Mouse (Mus musculus) liver, postnatal 0 days (tissue): ENCODE data around the gene Heatr5a. TPM values are rescaled to one million over a fixed set of nuclear protein-coding genes. Genes with fewer than 3 reads are reported as not detected.

Source experiments
- ATAC-seq: fragments of 200-750 bp; cut with Nextera tagmentation; 2 replicates; pipeline ENCODE4 v1.8.0; 2017; ENCODE audit warnings: mild to moderate bottlenecking, moderate library complexity
- DNase-seq: peaks from one replicate; pipeline ENCODE4 v3.0.0-alpha.2; 2016
- H3K27ac ChIP-seq: fragments of 300-500 bp; sonication (generic); 2 replicates; pipeline ENCODE4 v1.5.1; 2014; ENCODE audit warnings: antibody characterized with exemption, moderate library complexity, mild to moderate bottlenecking, low read depth
- H3K27me3 ChIP-seq: fragments of 300-500 bp; sonication (generic); 2 replicates; pipeline ENCODE4 v1.6.1; 2014; ENCODE audit warnings: low read length, control low read depth, mixed read lengths; ENCODE audit not compliant: insufficient read depth
- H3K36me3 ChIP-seq: fragments of 300-500 bp; sonication (generic); replicated peaks from 2 replicates; pipeline ENCODE4 v1.6.1; 2014; ENCODE audit warnings: mild to moderate bottlenecking, control low read depth, low read length, moderate library complexity, mixed read lengths; ENCODE audit not compliant: insufficient read depth
- H3K4me1 ChIP-seq: fragments of 300-500 bp; sonication (generic); 2 replicates; pipeline ENCODE4 v1.6.1; 2014; ENCODE audit warnings: antibody characterized with exemption, mild to moderate bottlenecking, control low read depth; ENCODE audit not compliant: insufficient read depth
- H3K4me2 ChIP-seq: fragments of 300-500 bp; sonication (generic); 2 replicates; pipeline ENCODE4 v1.6.1; 2014; ENCODE audit warnings: low read depth, mild to moderate bottlenecking, low read length, moderate library complexity, mixed read lengths
- H3K4me3 ChIP-seq: fragments of 300-500 bp; sonication (generic); 2 replicates; pipeline ENCODE4 v1.5.1; 2014; ENCODE audit warnings: low read depth, low read length
- H3K9ac ChIP-seq: fragments of 300-500 bp; sonication (generic); replicated peaks from 2 replicates; pipeline ENCODE4 v1.6.1; 2014; ENCODE audit warnings: mild to moderate bottlenecking, moderate library complexity
- H3K9me3 ChIP-seq: fragments of 300-500 bp; sonication (generic); 2 replicates; pipeline ENCODE4 v1.6.1; 2016; ENCODE audit warnings: mild to moderate bottlenecking, control low read depth, low read length, mixed read lengths
- CTCF ChIP-seq: sonication (generic); IDR thresholded peaks from 2 replicates; pipeline ENCODE4 v1.5.1; 2016; ENCODE audit warnings: antibody characterized with exemption, low read depth
- EP300 ChIP-seq: IDR thresholded peaks from 2 replicates; pipeline ENCODE4 v1.6.1; 2016; ENCODE audit warnings: antibody characterized with exemption, low read depth, mild to moderate bottlenecking
- WGBS: fragments of 180-500 bp; shearing (Covaris S2); extraction: QIAGEN DNeasy Blood & Tissue Kit; methylation state at CpG from one replicate; pipeline ENCODE4 v1.1.7; 2014; ENCODE audit not compliant: insufficient replicate concordance; 5-methylcytosine and 5-hydroxymethylcytosine counted together
- polyA plus RNA-seq: library from polyadenylated mRNA; unstranded; fragments of >200 nt; fragmentation: Nextera tagmentation; extraction: Ambion mirVana; gene quantifications from 2 replicates; pipeline ENCODE4 v1.2.1, GENCODE M21; 2015

Heatr5a gene
- polyA plus RNA-seq, 1 experiment from 2014 or later, result 2.6 TPM

- TF ChIP-seq CTCF (no peak), EP300 (peak; percentile 52)
- Histone ChIP-seq H3K4me3 (no peak overlapping the region), H3K4me1 (peaks cover 32% of the 10 kb centered on the region), H3K9ac (peak overlapping the region; percentile 37), H3K27me3 (no peaks in the 10 kb centered on the region), H3K9me3 (no peaks in the 10 kb centered on the region), H3K36me3 (no peaks in the 10 kb centered on the region), H3K4me2 (peak overlapping the region; percentile 47), H3K27ac (peak overlapping the region; percentile 93)
- WGBS, result 28% methylated on average over 4 of the region's 4 CpGs
- ATAC-seq (peak; percentile 87), DNase-seq (peak; percentile 64)
Observed at GRCm38 (mm10) chr12:51865790-51866179, 105.3 kb downstream of the Heatr5a start.

- peak overlapping the region; percentile 37 for H3K9ac ChIP-seq
- H3K27ac ChIP-seq, result peak overlapping the region; percentile 93
- no peak for DNase-seq
- ATAC-seq, result peak; percentile 55
- WGBS, result 42% methylated on average over 9 of the region's 9 CpGs
- H3K36me3 ChIP-seq, result no peaks in the 10 kb centered on the region
- no peaks in the 10 kb centered on the region for H3K9me3 ChIP-seq
- TF ChIP-seq EP300, result no peak
- no peak for TF ChIP-seq CTCF
- no peak overlapping the region for H3K4me3 ChIP-seq
- H3K27me3 ChIP-seq, result no peaks in the 10 kb centered on the region
- peaks cover 32% of the 10 kb centered on the region for H3K4me1 ChIP-seq
- peak overlapping the region; percentile 47 for H3K4me2 ChIP-seq
Observed at GRCm38 (mm10) chr12:51865061-51865789, 105.9 kb downstream of the Heatr5a start.

DNA sequence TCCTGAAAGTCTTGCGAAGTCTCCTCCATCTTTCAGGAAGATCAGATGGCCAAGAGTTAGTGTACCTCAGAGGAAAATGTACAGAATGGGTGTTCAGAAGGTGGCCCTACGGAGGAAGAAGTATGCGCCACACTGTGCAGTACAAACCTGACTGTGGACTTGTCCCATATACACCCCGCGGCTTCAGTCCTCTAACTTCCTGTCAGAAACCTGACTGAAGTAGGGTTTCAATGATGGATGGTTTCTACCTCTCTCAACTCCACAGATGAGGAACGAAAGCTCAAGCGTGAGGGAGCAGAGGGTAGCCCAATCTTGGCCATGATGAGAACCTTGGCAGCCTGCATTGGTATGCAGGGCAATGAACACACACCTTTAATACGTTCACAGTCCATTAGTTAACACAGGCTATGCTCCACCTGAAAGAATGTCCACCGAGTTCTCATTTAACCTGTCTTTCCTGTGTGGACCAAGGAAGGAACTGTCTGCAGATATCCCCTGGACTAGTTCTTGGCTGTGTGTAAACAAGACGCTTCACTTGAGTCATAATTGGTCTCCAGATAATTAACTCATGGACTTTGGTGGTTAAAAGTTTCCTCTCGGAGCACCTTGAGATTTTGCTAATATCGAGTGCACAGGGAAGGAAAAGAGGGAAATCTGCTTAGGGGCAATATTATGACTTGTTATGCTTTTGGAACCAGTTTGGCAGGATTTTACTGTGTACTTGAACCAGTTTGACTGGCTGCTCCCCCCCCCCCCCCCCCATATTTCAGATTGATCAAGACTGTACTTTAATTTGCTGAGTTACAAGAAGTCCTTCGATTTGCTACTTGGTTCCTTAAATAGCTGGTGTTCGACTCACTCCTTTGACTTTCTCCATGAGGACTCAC, 107.8 kb downstream of the Heatr5a start:
- H3K27me3 ChIP-seq, result no peaks in the 10 kb centered on the region
- H3K27ac ChIP-seq, result no peak overlapping the region
- TF ChIP-seq CTCF, result no peak
- no peak for TF ChIP-seq EP300
- no peak overlapping the region for H3K4me3 ChIP-seq
- ATAC-seq, result no peak
- H3K4me1 ChIP-seq, result peaks cover 32% of the 10 kb centered on the region
- no peak overlapping the region for H3K4me2 ChIP-seq
- no peak overlapping the region for H3K9ac ChIP-seq
- no peaks in the 10 kb centered on the region for H3K36me3 ChIP-seq
- no peak for DNase-seq
- H3K9me3 ChIP-seq, result no peaks in the 10 kb centered on the region
- 77% methylated on average over 14 of the region's 14 CpGs for WGBS

- Histone ChIP-seq H3K27ac (no peak overlapping the region), H3K4me2 (no peak overlapping the region), H3K4me1 (peaks cover 2% of the 10 kb centered on the region), H3K9me3 (no peaks in the 10 kb centered on the region), H3K36me3 (no peaks in the 10 kb centered on the region), H3K4me3 (no peak overlapping the region), H3K27me3 (no peaks in the 10 kb centered on the region), H3K9ac (no peak overlapping the region)
- 70% methylated on average over 13 of the region's 13 CpGs for WGBS
- ATAC-seq (no peak; the same call in 1 of the 2 replicates), DNase-seq (no peak)
- no peak for TF ChIP-seq EP300
- TF ChIP-seq CTCF, result no peak
Observed at GRCm38 (mm10) chr12:51858134-51859028, 112.7 kb downstream of the Heatr5a start.

GRCm38 (mm10) chr12:51856768-51857295, 114.3 kb downstream of the Heatr5a start:
- no peak for DNase-seq
- no peaks in the 10 kb centered on the region for H3K36me3 ChIP-seq
- no peak overlapping the region; the same call in 1 of the 2 replicates for H3K4me2 ChIP-seq
- no peaks in the 10 kb centered on the region for H3K27me3 ChIP-seq
- H3K9ac ChIP-seq, result no peak overlapping the region
- 43% methylated on average over 8 of the region's 8 CpGs for WGBS
- no peaks in the 10 kb centered on the region for H3K9me3 ChIP-seq
- H3K4me3 ChIP-seq, result no peak overlapping the region
- ATAC-seq, result peak; percentile 22; the same call in 1 of the 2 replicates
- peak overlapping the region; percentile 60; the same call in 1 of the 2 replicates for H3K27ac ChIP-seq
- H3K4me1 ChIP-seq, result peaks cover 6% of the 10 kb centered on the region
- TF ChIP-seq CTCF (no peak), EP300 (peak; percentile 90)
